Mouse (Mus musculus): ENCODE results near the gene Arhgap21. TPM values are rescaled to one million over a fixed set of nuclear protein-coding genes. Genes with fewer than 3 reads are reported as not detected.
A peak's percentile ranks its signal among the peaks of the same experiment; 100 is the strongest.

Arhgap21 gene
- total RNA-seq, 2 experiments from 2014 or later, result 26.8 to 33.7 TPM

- peak; percentile 56 for DNase-seq
- intact Hi-C loops (cut with DNase I; ENCODE audit: low total_unique reads), result loop anchor here (10.0 kb wide), 1 partner anchor 63 kb away; no protein-coding TSS in a partner anchor
These were observed 882 bp downstream of the Arhgap21 start for GRCm38 (mm10) chr2:20967646-20968351.

- DNase-seq, result peak; percentile 20
- intact Hi-C loops (cut with DNase I; ENCODE audit: low total_unique reads), result loop anchor here (10.0 kb wide), 1 partner anchor 62 kb away; no protein-coding TSS in a partner anchor
These were observed 1.5 kb downstream of the Arhgap21 start for GRCm38 (mm10) chr2:20967101-20967645.

- no peak for DNase-seq
- intact Hi-C loops (cut with DNase I; ENCODE audit: low total_unique reads), result loop anchor here (10.0 kb wide), 1 partner anchor 62 kb away; no protein-coding TSS in a partner anchor
These were observed 2.2 kb downstream of the Arhgap21 start for GRCm38 (mm10) chr2:20966176-20967100.

- no peak for DNase-seq
- intact Hi-C loops (cut with DNase I; ENCODE audit: low total_unique reads), result loop anchor here (10.0 kb wide), 1 partner anchor 61 kb away; no protein-coding TSS in a partner anchor
These were observed 3.3 kb downstream of the Arhgap21 start for GRCm38 (mm10) chr2:20965361-20965760.

GRCm38 (mm10) chr2:20964461-20964860, 4.2 kb downstream of the Arhgap21 start:
- intact Hi-C loops (cut with DNase I; ENCODE audit: low total_unique reads), result loop anchor here (10.0 kb wide), 1 partner anchor 60 kb away; no protein-coding TSS in a partner anchor
- DNase-seq, result no peak

GRCm38 (mm10) chr2:20963226-20963805, 5.4 kb downstream of the Arhgap21 start:
- DNase-seq, result no peak
- intact Hi-C loops (cut with DNase I; ENCODE audit: low total_unique reads), result loop anchor here (10.0 kb wide), 1 partner anchor 59 kb away; no protein-coding TSS in a partner anchor

- no peak for DNase-seq
- intact Hi-C loops (cut with DNase I; ENCODE audit: low total_unique reads), result loop anchor here (10.0 kb wide), 1 partner anchor 57 kb away; no protein-coding TSS in a partner anchor
These were observed 6.4 kb downstream of the Arhgap21 start for GRCm38 (mm10) chr2:20962284-20962683.

- no peak for DNase-seq
- intact Hi-C loops (cut with DNase I; ENCODE audit: low total_unique reads), result loop anchor here (10.0 kb wide), 1 partner anchor 57 kb away; no protein-coding TSS in a partner anchor
These were observed 6.9 kb downstream of the Arhgap21 start for GRCm38 (mm10) chr2:20961825-20962224.

- intact Hi-C loops (cut with DNase I; ENCODE audit: low total_unique reads), result loop anchor here (10.0 kb wide), 1 partner anchor 56 kb away; no protein-coding TSS in a partner anchor
- DNase-seq, result no peak
These were observed 7.4 kb downstream of the Arhgap21 start for GRCm38 (mm10) chr2:20961295-20961694.

- no peak for DNase-seq
- intact Hi-C loops (cut with DNase I; ENCODE audit: low total_unique reads), result loop anchor here (10.0 kb wide), 1 partner anchor 56 kb away; no protein-coding TSS in a partner anchor
These were observed 8.0 kb downstream of the Arhgap21 start for GRCm38 (mm10) chr2:20960668-20961035.

- intact Hi-C loops (cut with DNase I; ENCODE audit: low total_unique reads), result loop anchor here (10.0 kb wide), 1 partner anchor 55 kb away; no protein-coding TSS in a partner anchor
- DNase-seq, result no peak
These were observed 8.6 kb downstream of the Arhgap21 start for GRCm38 (mm10) chr2:20959906-20960667.

- DNase-seq, result no peak
- intact Hi-C loops (cut with DNase I; ENCODE audit: low total_unique reads), result no loop called here
These were observed 9.6 kb downstream of the Arhgap21 start for GRCm38 (mm10) chr2:20959045-20959444.

GRCm38 (mm10) chr2:20957995-20958394, 10.7 kb downstream of the Arhgap21 start:
- intact Hi-C loops (cut with DNase I; ENCODE audit: low total_unique reads), result no loop called here
- DNase-seq, result no peak

GRCm38 (mm10) chr2:20956716-20957115, 12.0 kb downstream of the Arhgap21 start:
- no peak for DNase-seq
- intact Hi-C loops (cut with DNase I; ENCODE audit: low total_unique reads), result no loop called here

GRCm38 (mm10) chr2:20955996-20956395, 12.7 kb downstream of the Arhgap21 start:
- intact Hi-C loops (cut with DNase I; ENCODE audit: low total_unique reads), result no loop called here
- DNase-seq, result no peak

- intact Hi-C loops (cut with DNase I; ENCODE audit: low total_unique reads), result no loop called here
- DNase-seq, result no peak
These were observed 13.3 kb downstream of the Arhgap21 start for GRCm38 (mm10) chr2:20955376-20955775.

GRCm38 (mm10) chr2:20952716-20953115, 16.0 kb downstream of the Arhgap21 start:
- intact Hi-C loops (cut with DNase I; ENCODE audit: low total_unique reads), result no loop called here

GRCm38 (mm10) chr2:20949168-20949567, 19.5 kb downstream of the Arhgap21 start:
- no peak for DNase-seq
- intact Hi-C loops (cut with DNase I; ENCODE audit: low total_unique reads), result no loop called here

More at GRCm38 (mm10) chr2:20952716-20953115, 16.0 kb downstream of the Arhgap21 start:
- no peak for DNase-seq
